Mouse (Mus musculus): Measurements from ENCODE around the gene Fignl1. TPM values are rescaled to one million over a fixed set of nuclear protein-coding genes. Genes with fewer than 3 reads are reported as not detected.

Fignl1 gene
- polyA plus RNA-seq, 1 experiment from 2014 or later: 56.0 TPM

- Histone ChIP-seq H3K4me1 (ENCODE audit: control insufficient read depth, insufficient read depth, low read length) (no peaks in the 10 kb centered on the region), H3K9me3 (replicated peaks; ENCODE audit: control insufficient read depth, low read length) (no peaks in the 10 kb centered on the region), H3K27me3 (ENCODE audit: control insufficient read depth, insufficient read depth, low read length) (no peaks in the 10 kb centered on the region), H3K9ac (ENCODE audit: low read length) (no peak overlapping the region), H3K4me3 (ENCODE audit: low read length) (no peak overlapping the region), H3K4me2 (ENCODE audit: low read depth, low read length) (no peak overlapping the region), H3K27ac (ENCODE audit: low read length) (no peak overlapping the region), H3K36me3 (ENCODE audit: control insufficient read depth, insufficient read depth) (no peaks in the 10 kb centered on the region)
- 80% methylated on average over 2 of the region's 2 CpGs for WGBS
- ATAC-seq (replicated peaks; ENCODE audit: extremely low read depth, insufficient read depth, low FRiP score): no peak
Measured at GRCm38 (mm10) chr11:11768057-11768456, 40.7 kb downstream of the Fignl1 start.

DNA sequence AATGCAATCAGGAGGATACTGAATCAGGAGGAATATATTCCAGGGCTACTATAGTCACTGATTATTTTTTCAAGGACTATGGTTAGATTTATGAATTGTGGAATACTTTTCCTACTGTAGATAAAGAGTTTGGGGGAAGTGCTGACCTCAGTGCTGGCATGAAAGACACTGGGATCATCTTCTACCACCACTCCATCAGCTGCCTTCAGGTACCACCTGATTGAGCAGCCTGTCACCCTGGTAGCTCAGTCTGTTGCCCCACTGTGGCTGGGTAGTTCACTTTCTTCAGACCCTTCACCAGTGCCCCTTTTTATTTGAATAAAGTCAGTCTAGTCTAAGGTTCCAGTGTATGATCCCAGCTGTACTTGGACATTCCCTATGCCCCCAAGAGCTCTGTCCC is 42.0 kb downstream of the Fignl1 start:
- Histone ChIP-seq H3K4me2 (ENCODE audit: low read depth, low read length) (no peak overlapping the region), H3K9me3 (replicated peaks; ENCODE audit: control insufficient read depth, low read length) (no peaks in the 10 kb centered on the region), H3K4me1 (ENCODE audit: control insufficient read depth, insufficient read depth, low read length) (no peaks in the 10 kb centered on the region), H3K27ac (ENCODE audit: low read length) (no peak overlapping the region), H3K27me3 (ENCODE audit: control insufficient read depth, insufficient read depth, low read length) (no peaks in the 10 kb centered on the region), H3K9ac (ENCODE audit: low read length) (no peak overlapping the region), H3K4me3 (ENCODE audit: low read length) (no peak overlapping the region), H3K36me3 (ENCODE audit: control insufficient read depth, insufficient read depth) (no peaks in the 10 kb centered on the region)
- ATAC-seq (replicated peaks; ENCODE audit: extremely low read depth, insufficient read depth, low FRiP score): no peak

DNA sequence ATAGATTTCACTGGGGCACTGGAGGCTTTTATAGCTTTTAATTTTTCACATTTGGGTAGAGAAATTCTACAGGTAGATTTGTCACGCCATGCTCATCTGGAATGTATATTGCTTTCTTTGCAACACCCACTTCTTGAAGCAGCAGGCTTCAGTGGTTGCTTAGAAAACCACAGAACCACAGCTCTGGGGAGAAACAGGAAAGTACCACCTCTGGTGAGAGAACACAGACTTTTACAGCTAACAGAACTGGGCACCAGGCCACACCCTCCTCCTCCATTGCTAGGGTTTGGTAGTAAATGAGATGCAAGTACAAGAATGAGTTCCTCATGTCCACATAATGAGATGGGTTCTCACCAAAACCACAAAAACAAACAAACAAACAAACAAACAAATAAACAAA is 42.7 kb downstream of the Fignl1 start:
- no peaks in the 10 kb centered on the region for H3K9me3 ChIP-seq (replicated peaks; ENCODE audit: control insufficient read depth, low read length)
- 88% methylated on average over 1 of the region's 1 CpGs for WGBS

GRCm38 (mm10) chr11:11765414-11765813 is 43.3 kb downstream of the Fignl1 start:
- H3K4me3 ChIP-seq (ENCODE audit: low read length): no peak overlapping the region
- no peak overlapping the region for H3K9ac ChIP-seq (ENCODE audit: low read length)
- H3K9me3 ChIP-seq (replicated peaks; ENCODE audit: control insufficient read depth, low read length): no peaks in the 10 kb centered on the region
- no peak overlapping the region for H3K27ac ChIP-seq (ENCODE audit: low read length)
- no peaks in the 10 kb centered on the region for H3K4me1 ChIP-seq (ENCODE audit: control insufficient read depth, insufficient read depth, low read length)
- 71% methylated on average over 1 of the region's 1 CpGs for WGBS
- H3K36me3 ChIP-seq (ENCODE audit: control insufficient read depth, insufficient read depth): no peaks in the 10 kb centered on the region
- H3K4me2 ChIP-seq (ENCODE audit: low read depth, low read length): no peak overlapping the region
- ATAC-seq (replicated peaks; ENCODE audit: extremely low read depth, insufficient read depth, low FRiP score): no peak
- H3K27me3 ChIP-seq (ENCODE audit: control insufficient read depth, insufficient read depth, low read length): no peaks in the 10 kb centered on the region

More for the DNA sequence above, 42.7 kb downstream of the Fignl1 start:
- Histone ChIP-seq H3K4me3 (ENCODE audit: low read length) (no peak overlapping the region), H3K4me2 (ENCODE audit: low read depth, low read length) (no peak overlapping the region), H3K27ac (ENCODE audit: low read length) (no peak overlapping the region), H3K36me3 (ENCODE audit: control insufficient read depth, insufficient read depth) (no peaks in the 10 kb centered on the region), H3K4me1 (ENCODE audit: control insufficient read depth, insufficient read depth, low read length) (no peaks in the 10 kb centered on the region), H3K27me3 (ENCODE audit: control insufficient read depth, insufficient read depth, low read length) (no peaks in the 10 kb centered on the region), H3K9ac (ENCODE audit: low read length) (no peak overlapping the region)
- ATAC-seq (replicated peaks; ENCODE audit: extremely low read depth, insufficient read depth, low FRiP score): no peak

DNA sequence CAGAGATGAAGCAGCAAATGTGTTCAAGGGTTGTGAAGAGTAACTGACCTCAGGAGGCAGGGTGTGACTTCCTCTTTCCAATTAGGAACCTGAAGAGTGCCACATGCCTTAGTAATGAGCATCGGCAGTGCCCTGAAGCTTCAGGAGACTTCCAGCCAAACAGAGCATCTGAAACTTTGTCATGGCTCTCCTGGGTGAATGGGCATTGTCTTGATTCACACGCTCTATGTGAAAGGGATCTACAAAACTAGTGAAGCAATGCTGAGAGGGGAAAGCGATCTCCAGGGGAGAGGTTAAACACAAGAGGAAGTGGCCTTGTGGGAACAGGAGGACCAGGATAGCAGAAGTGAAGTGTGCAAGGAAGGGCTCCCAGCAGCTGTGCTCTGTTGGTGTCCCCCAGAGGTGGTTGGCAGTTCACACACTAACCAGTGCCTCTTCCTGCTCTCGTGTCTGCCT is 45.5 kb downstream of the Fignl1 start:
- WGBS: 56% methylated on average over 4 of the region's 4 CpGs
- Histone ChIP-seq H3K9ac (ENCODE audit: low read length) (no peak overlapping the region), H3K36me3 (ENCODE audit: control insufficient read depth, insufficient read depth) (no peaks in the 10 kb centered on the region), H3K4me1 (ENCODE audit: control insufficient read depth, insufficient read depth, low read length) (no peaks in the 10 kb centered on the region), H3K27ac (ENCODE audit: low read length) (no peak overlapping the region), H3K4me2 (ENCODE audit: low read depth, low read length) (no peak overlapping the region), H3K9me3 (replicated peaks; ENCODE audit: control insufficient read depth, low read length) (no peaks in the 10 kb centered on the region), H3K4me3 (ENCODE audit: low read length) (no peak overlapping the region), H3K27me3 (ENCODE audit: control insufficient read depth, insufficient read depth, low read length) (no peaks in the 10 kb centered on the region)
- ATAC-seq (replicated peaks; ENCODE audit: extremely low read depth, insufficient read depth, low FRiP score): no peak

- no peaks in the 10 kb centered on the region for H3K9me3 ChIP-seq (replicated peaks; ENCODE audit: control insufficient read depth, low read length)
- 89% methylated on average over 1 of the region's 1 CpGs for WGBS
Measured at GRCm38 (mm10) chr11:11758883-11759282, 49.9 kb downstream of the Fignl1 start.

GRCm38 (mm10) chr11:11758121-11758520 is 50.6 kb downstream of the Fignl1 start:
- H3K27me3 ChIP-seq (ENCODE audit: control insufficient read depth, insufficient read depth, low read length): peaks cover 2% of the 10 kb centered on the region; the same call in 1 of the 2 replicates
- no peak overlapping the region for H3K9ac ChIP-seq (ENCODE audit: low read length)
- H3K4me2 ChIP-seq (ENCODE audit: low read depth, low read length): no peak overlapping the region
- H3K4me1 ChIP-seq (ENCODE audit: control insufficient read depth, insufficient read depth, low read length): no peaks in the 10 kb centered on the region
- no peaks in the 10 kb centered on the region for H3K36me3 ChIP-seq (ENCODE audit: control insufficient read depth, insufficient read depth)
- H3K27ac ChIP-seq (ENCODE audit: low read length): no peak overlapping the region
- H3K4me3 ChIP-seq (ENCODE audit: low read length): no peak overlapping the region
- no peak for ATAC-seq (replicated peaks; ENCODE audit: extremely low read depth, insufficient read depth, low FRiP score)
- no peaks in the 10 kb centered on the region for H3K9me3 ChIP-seq (replicated peaks; ENCODE audit: control insufficient read depth, low read length)
- WGBS: 67% methylated on average over 6 of the region's 6 CpGs

More at GRCm38 (mm10) chr11:11758883-11759282, 49.9 kb downstream of the Fignl1 start:
- no peak overlapping the region for H3K9ac ChIP-seq (ENCODE audit: low read length)
- peaks cover under 1% of the 10 kb centered on the region; the same call in 1 of the 2 replicates for H3K27me3 ChIP-seq (ENCODE audit: control insufficient read depth, insufficient read depth, low read length)
- H3K27ac ChIP-seq (ENCODE audit: low read length): no peak overlapping the region
- no peak overlapping the region for H3K4me2 ChIP-seq (ENCODE audit: low read depth, low read length)
- ATAC-seq (replicated peaks; ENCODE audit: extremely low read depth, insufficient read depth, low FRiP score): no peak
- no peaks in the 10 kb centered on the region for H3K4me1 ChIP-seq (ENCODE audit: control insufficient read depth, insufficient read depth, low read length)
- no peaks in the 10 kb centered on the region for H3K36me3 ChIP-seq (ENCODE audit: control insufficient read depth, insufficient read depth)
- no peak overlapping the region for H3K4me3 ChIP-seq (ENCODE audit: low read length)

DNA sequence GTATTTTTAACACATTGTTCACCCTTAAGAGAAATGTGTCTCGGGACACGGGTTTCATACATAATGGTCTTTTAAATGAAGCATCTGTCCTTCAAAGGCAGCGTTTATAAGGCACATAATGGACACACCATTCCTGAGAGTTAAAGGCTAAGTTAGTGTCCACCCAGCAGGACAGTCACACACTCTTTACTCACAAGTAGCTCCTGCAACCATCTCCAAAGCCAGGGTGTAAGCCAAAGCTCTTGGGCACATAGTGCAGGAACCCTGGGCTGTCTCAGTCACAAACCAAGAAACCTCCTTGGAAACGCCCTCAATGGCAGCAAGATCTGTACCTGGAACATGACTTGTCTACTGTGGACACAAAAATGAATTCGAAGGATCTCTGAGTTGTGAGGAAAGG is 55.9 kb downstream of the Fignl1 start:
- Histone ChIP-seq H3K4me2 (ENCODE audit: low read depth, low read length) (no peak overlapping the region), H3K9me3 (replicated peaks; ENCODE audit: control insufficient read depth, low read length) (no peaks in the 10 kb centered on the region), H3K27ac (ENCODE audit: low read length) (no peak overlapping the region), H3K27me3 (ENCODE audit: control insufficient read depth, insufficient read depth, low read length) (peaks cover 2% of the 10 kb centered on the region; the same call in 1 of the 2 replicates), H3K4me3 (ENCODE audit: low read length) (no peak overlapping the region), H3K36me3 (ENCODE audit: control insufficient read depth, insufficient read depth) (no peaks in the 10 kb centered on the region), H3K9ac (ENCODE audit: low read length) (no peak overlapping the region), H3K4me1 (ENCODE audit: control insufficient read depth, insufficient read depth, low read length) (no peaks in the 10 kb centered on the region)
- ATAC-seq (replicated peaks; ENCODE audit: extremely low read depth, insufficient read depth, low FRiP score): no peak
- 75% methylated on average over 5 of the region's 5 CpGs for WGBS

GRCm38 (mm10) chr11:11751091-11751490 is 57.7 kb downstream of the Fignl1 start:
- Histone ChIP-seq H3K9ac (ENCODE audit: low read length) (no peak overlapping the region), H3K4me3 (ENCODE audit: low read length) (no peak overlapping the region), H3K9me3 (replicated peaks; ENCODE audit: control insufficient read depth, low read length) (no peaks in the 10 kb centered on the region), H3K27ac (ENCODE audit: low read length) (no peak overlapping the region), H3K4me2 (ENCODE audit: low read depth, low read length) (no peak overlapping the region), H3K27me3 (ENCODE audit: control insufficient read depth, insufficient read depth, low read length) (peaks cover 2% of the 10 kb centered on the region; the same call in 1 of the 2 replicates), H3K36me3 (ENCODE audit: control insufficient read depth, insufficient read depth) (no peaks in the 10 kb centered on the region), H3K4me1 (ENCODE audit: control insufficient read depth, insufficient read depth, low read length) (no peaks in the 10 kb centered on the region)
- ATAC-seq (replicated peaks; ENCODE audit: extremely low read depth, insufficient read depth, low FRiP score): no peak
- 66% methylated on average over 5 of the region's 5 CpGs for WGBS
